Mouse (Mus musculus) cortical plate, adult 2 months (tissue): ENCODE data around the gene Ciao2b. TPM values are rescaled to one million over a fixed set of nuclear protein-coding genes. Genes with fewer than 3 reads are reported as not detected.
"Not testable (repeated sequence)": the region's sequence is repeated elsewhere in the genome, so short reads cannot be mapped to it uniquely, and the experiment has no call there.

Source experiments
- H3K27ac ChIP-seq: fragments of 200-500 bp; 2 replicates; pipeline ENCODE4 v1.5.1; 2012; ENCODE audit warnings: low read length, control low read depth, inconsistent platforms; ENCODE audit not compliant: insufficient read depth
- H3K4me1 ChIP-seq: fragments of 200-500 bp; 2 replicates; pipeline ENCODE4 v1.6.1; 2011; ENCODE audit warnings: low read length; ENCODE audit not compliant: control insufficient read depth, insufficient read depth
- H3K4me3 ChIP-seq: fragments of 200-500 bp; 2 replicates; pipeline ENCODE4 v1.5.1; 2011; ENCODE audit warnings: mild to moderate bottlenecking, low read length, control low read depth; ENCODE audit not compliant: insufficient read depth
- CTCF ChIP-seq: fragments of 200-500 bp; IDR thresholded peaks from 2 replicates; pipeline ENCODE4 v1.5.1; 2011; ENCODE audit warnings: mild to moderate bottlenecking, control low read depth, low read length; ENCODE audit not compliant: insufficient read depth; ENCODE audit errors: extremely low read depth
- POLR2A ChIP-seq: fragments of 200-500 bp; IDR thresholded peaks from 2 replicates; pipeline ENCODE4 v1.6.1; 2011; ENCODE audit warnings: mild to moderate bottlenecking, low read length, control low read depth; ENCODE audit not compliant: insufficient read depth; ENCODE audit errors: extremely low read depth
- polyA plus RNA-seq: library from polyadenylated mRNA; depleted of rRNA; stranded (reverse); fragments of >200 nt; gene quantifications from 2 replicates; pipeline ENCODE4 v1.2.3, GENCODE M21; 2012; rRNA removed

Ciao2b gene
- 51.2 and 55.8 TPM in 2 replicates for polyA plus RNA-seq

- peaks cover 5% of the 10 kb centered on the region; the same call in 1 of the 2 replicates for H3K4me1 ChIP-seq
- H3K27ac ChIP-seq, result peak within 1 kb of the TSS; percentile 10; the same call in 1 of the 2 replicates
- peak within 1 kb of the TSS; percentile 44 for H3K4me3 ChIP-seq
- TF ChIP-seq CTCF, result no peak
- TF ChIP-seq POLR2A, result no peak
Observed at GRCm38 (mm10) chr8:104641426-104642323, at the start of gene Ciao2b. Gene Ciao2b (minus strand): TSS chr8:104641965.

- no peaks in the 10 kb centered on the region for H3K4me1 ChIP-seq
- H3K4me3 ChIP-seq, result no peak overlapping the region
- H3K27ac ChIP-seq, result no peak overlapping the region
- TF ChIP-seq POLR2A, result no peak
- TF ChIP-seq CTCF, result no peak
Observed at GRCm38 (mm10) chr8:104688433-104688832, 46.7 kb upstream of the Ciao2b start.

GRCm38 (mm10) chr8:104655614-104656013, 13.8 kb upstream of the Ciao2b start:
- TF ChIP-seq POLR2A (no peak), CTCF (no peak)
- Histone ChIP-seq H3K4me1 (no peaks in the 10 kb centered on the region), H3K27ac (no peak overlapping the region), H3K4me3 (no peak overlapping the region)

GRCm38 (mm10) chr8:104654984-104655383, 13.2 kb upstream of the Ciao2b start:
- no peak overlapping the region for H3K4me3 ChIP-seq
- H3K27ac ChIP-seq, result no peak overlapping the region
- no peak for TF ChIP-seq POLR2A
- TF ChIP-seq CTCF, result peak; percentile 92
- no peaks in the 10 kb centered on the region for H3K4me1 ChIP-seq

- not testable (repeated sequence) for H3K4me1 ChIP-seq, H3K27ac ChIP-seq, H3K4me3 ChIP-seq
Observed at GRCm38 (mm10) chr8:104644187-104644586, 2.4 kb upstream of the Ciao2b start.

- Histone ChIP-seq H3K4me3 (peak overlapping the region; percentile 44), H3K27ac (peak overlapping the region; percentile 10; the same call in 1 of the 2 replicates), H3K4me1 (peaks cover 5% of the 10 kb centered on the region; the same call in 1 of the 2 replicates)
- TF ChIP-seq POLR2A (no peak), CTCF (no peak)
Observed at GRCm38 (mm10) chr8:104642324-104642654, 524 bp upstream of the Ciao2b start.

GRCm38 (mm10) chr8:104640831-104641370, 864 bp downstream of the Ciao2b start:
- peaks cover 5% of the 10 kb centered on the region; the same call in 1 of the 2 replicates for H3K4me1 ChIP-seq
- H3K4me3 ChIP-seq, result peak overlapping the region; percentile 44
- no peak overlapping the region for H3K27ac ChIP-seq
- no peak for TF ChIP-seq CTCF
- no peak for TF ChIP-seq POLR2A

- H3K4me3 ChIP-seq, result no peak overlapping the region
- peaks cover 5% of the 10 kb centered on the region; the same call in 1 of the 2 replicates for H3K4me1 ChIP-seq
- no peak overlapping the region for H3K27ac ChIP-seq
- TF ChIP-seq CTCF, result no peak
- TF ChIP-seq POLR2A, result no peak
Observed at GRCm38 (mm10) chr8:104640241-104640640, 1.5 kb downstream of the Ciao2b start.

- Histone ChIP-seq H3K4me3 (no peak overlapping the region), H3K4me1 (peaks cover 5% of the 10 kb centered on the region; the same call in 1 of the 2 replicates), H3K27ac (no peak overlapping the region)
- TF ChIP-seq POLR2A, result no peak
- no peak for TF ChIP-seq CTCF
Observed at GRCm38 (mm10) chr8:104638010-104638409, 3.8 kb downstream of the Ciao2b start.

GRCm38 (mm10) chr8:104635004-104635710, 6.6 kb downstream of the Ciao2b start:
- no peaks in the 10 kb centered on the region; the same call in 1 of the 2 replicates for H3K4me1 ChIP-seq
- no peak overlapping the region for H3K4me3 ChIP-seq
- TF ChIP-seq CTCF (no peak), POLR2A (no peak)
- H3K27ac ChIP-seq, result no peak overlapping the region
